Mouse (Mus musculus) neural tube, embryonic 13.5 days (tissue): ENCODE results near the gene Vmn2r45. TPM values are rescaled to one million over a fixed set of nuclear protein-coding genes. Genes with fewer than 3 reads are reported as not detected.
"Not testable (repeated sequence)": the region's sequence is repeated elsewhere in the genome, so short reads cannot be mapped to it uniquely, and the experiment has no call there.

ENCODE experiments used
- ATAC-seq: fragments of 200-750 bp; cut with Nextera tagmentation; 2 replicates; pipeline ENCODE4 v1.8.0; 2017; ENCODE audit warnings: low read depth, mild to moderate bottlenecking, moderate TSS enrichment, moderate library complexity
- H3K27ac ChIP-seq: fragments of 300-500 bp; sonication (generic); replicated peaks from 2 replicates; pipeline ENCODE4 v1.5.1; 2015; ENCODE audit warnings: moderate library complexity, mild to moderate bottlenecking, inconsistent platforms
- H3K27me3 ChIP-seq: fragments of 300-500 bp; sonication (generic); 2 replicates; pipeline ENCODE4 v1.6.1; 2015; ENCODE audit warnings: mild to moderate bottlenecking, inconsistent platforms
- H3K36me3 ChIP-seq: fragments of 300-500 bp; sonication (generic); 2 replicates; pipeline ENCODE4 v1.6.1; 2015; ENCODE audit warnings: mild to moderate bottlenecking, inconsistent platforms
- H3K4me1 ChIP-seq: fragments of 300-500 bp; sonication (generic); replicated peaks from 2 replicates; pipeline ENCODE4 v1.6.1; 2015; ENCODE audit warnings: inconsistent platforms
- H3K4me2 ChIP-seq: fragments of 300-500 bp; sonication (generic); 2 replicates; pipeline ENCODE4 v1.6.1; 2015; ENCODE audit warnings: inconsistent platforms, mild to moderate bottlenecking, moderate library complexity
- H3K4me3 ChIP-seq: fragments of 300-500 bp; sonication (generic); 2 replicates; pipeline ENCODE4 v1.5.1; 2015; ENCODE audit warnings: mild to moderate bottlenecking, inconsistent platforms
- H3K9ac ChIP-seq: fragments of 300-500 bp; sonication (generic); 2 replicates; pipeline ENCODE4 v1.6.1; 2015; ENCODE audit warnings: moderate library complexity, mild to moderate bottlenecking, inconsistent platforms
- H3K9me3 ChIP-seq: fragments of 300-500 bp; sonication (generic); 2 replicates; pipeline ENCODE4 v1.6.1; 2016; ENCODE audit warnings: inconsistent platforms
- WGBS: fragments of 180-500 bp; shearing (Covaris S2); methylation state at CpG from one replicate; pipeline ENCODE4 v1.1.7; 2015; 5-methylcytosine and 5-hydroxymethylcytosine counted together
- polyA plus RNA-seq: library from polyadenylated mRNA; unstranded; fragments of >200 nt; fragmentation: Nextera tagmentation; extraction: Ambion mirVana; gene quantifications from 2 replicates; pipeline ENCODE4 v1.2.1, GENCODE M21; 2015

The Vmn2r45 gene
- polyA plus RNA-seq, result not detected in 2 replicates

DNA sequence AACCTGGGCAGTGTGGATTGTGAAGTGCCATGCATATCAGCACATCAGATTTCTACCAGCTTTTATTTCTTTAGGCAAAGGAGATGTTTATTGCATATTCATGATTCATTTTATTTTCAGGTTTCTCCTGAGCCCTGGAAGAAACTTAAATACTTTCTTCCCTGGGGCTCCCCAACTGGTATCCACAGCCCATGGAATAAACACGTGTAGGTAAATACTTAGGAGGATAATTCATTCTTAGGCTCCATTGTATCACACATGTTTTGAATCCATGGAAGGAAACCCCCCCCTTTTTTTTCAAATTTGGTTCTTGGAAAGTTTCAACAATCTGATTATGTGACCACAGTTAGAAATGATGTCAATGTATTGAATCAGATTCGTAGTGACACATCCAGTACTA, at the start of gene Vmn2r45:
Gene Vmn2r45, minus strand, starts transcription at position 101 of the 400 bp plus-strand sequence.
- H3K4me3 ChIP-seq, H3K9me3 ChIP-seq, H3K27ac ChIP-seq, H3K36me3 ChIP-seq, H3K4me2 ChIP-seq, H3K4me1 ChIP-seq, H3K9ac ChIP-seq, ATAC-seq, H3K27me3 ChIP-seq: not testable (repeated sequence)
- WGBS, result 58% methylated on average over 2 of the region's 2 CpGs

Other genes starting within 250 kb of the Vmn2r45 start
- gene Vmn2r43, start 228.5 kb downstream of the Vmn2r45 start, polyA plus RNA-seq, result not detected in 2 replicates
- not detected in 2 replicates for gene Vmn2r44, start 105.7 kb downstream of the Vmn2r45 start, polyA plus RNA-seq